Mouse (Mus musculus) small intestine, adult 2 months (tissue): ENCODE results near the gene Pitpnc1.

Experiments
- CTCF ChIP-seq: fragments of 200-500 bp; IDR thresholded peaks from 2 replicates; pipeline ENCODE4 v1.5.1; 2012; ENCODE audit warnings: low read depth, mild to moderate bottlenecking, control low read depth, inconsistent platforms, low read length, moderate library complexity, mixed read lengths; ENCODE audit not compliant: insufficient replicate concordance, insufficient read length; ENCODE audit errors: extremely low read depth
- POLR2A ChIP-seq: fragments of 200-500 bp; IDR thresholded peaks from 2 replicates; pipeline ENCODE4 v1.6.1; 2012; ENCODE audit warnings: low read depth, mild to moderate bottlenecking, control low read depth, inconsistent platforms, low read length, moderate library complexity

GRCm38 (mm10) chr11:107373569-107373968 is 96.9 kb downstream of the Pitpnc1 start:
- TF ChIP-seq POLR2A, result no peak
- no peak for TF ChIP-seq CTCF
